Mouse (Mus musculus) E14TG2a.4 (cell line): ENCODE measurements around the gene Fam124a.

Experiments
- H3K27me3 ChIP-seq: 2 replicates; pipeline ENCODE4 v1.6.1; 2014; ENCODE audit warnings: low read length, control low read depth; ENCODE audit not compliant: insufficient read depth
- H3K36me3 ChIP-seq: 2 replicates; pipeline ENCODE4 v1.6.1; 2014; ENCODE audit warnings: low read length, control low read depth; ENCODE audit not compliant: insufficient read depth
- H3K4me1 ChIP-seq: replicated peaks from 2 replicates; pipeline ENCODE4 v1.6.1; 2014; ENCODE audit warnings: low read depth, low read length, control low read depth
- H3K4me3 ChIP-seq: replicated peaks from 2 replicates; pipeline ENCODE4 v1.5.1; 2014; ENCODE audit warnings: mild to moderate bottlenecking, low read length
- H3K9me3 ChIP-seq: 2 replicates; pipeline ENCODE4 v1.6.1; 2014; ENCODE audit warnings: low read length, control low read depth
- CTCF ChIP-seq: conservative IDR thresholded peaks from 2 replicates; pipeline ENCODE4 v1.5.1; 2014; ENCODE audit warnings: low read length
- NANOG ChIP-seq: IDR thresholded peaks from 2 replicates; pipeline ENCODE4 v1.6.1; 2014; ENCODE audit warnings: borderline replicate concordance, low read length, mixed read lengths
- POU5F1 ChIP-seq: IDR thresholded peaks from 2 replicates; pipeline ENCODE4 v1.6.1; 2014; ENCODE audit warnings: low read length, borderline replicate concordance

Fam124a gene

DNA sequence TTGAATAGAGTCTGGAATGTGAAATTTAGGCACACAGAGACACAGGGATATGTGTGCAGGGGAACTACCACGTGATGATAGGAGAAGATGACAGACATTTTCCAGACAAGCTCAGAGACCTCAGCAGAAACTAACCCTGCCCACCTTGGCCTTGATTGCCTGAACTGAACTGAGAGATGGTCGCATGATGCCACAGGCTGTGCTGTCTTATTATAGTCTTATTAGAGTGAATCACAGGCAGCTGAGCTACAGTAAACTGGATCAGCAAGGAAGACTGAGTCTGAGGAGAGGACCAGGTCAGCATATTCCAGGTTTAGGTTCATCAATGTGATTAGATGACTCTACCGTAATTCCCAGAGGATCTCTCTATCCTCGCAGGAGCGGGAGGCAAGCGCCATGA, 9.2 kb upstream of the Fam124a start:
- TF ChIP-seq NANOG (no peak), CTCF (no peak), POU5F1 (no peak)
- H3K4me1 ChIP-seq, result no peaks in the 10 kb centered on the region
- H3K36me3 ChIP-seq, result no peaks in the 10 kb centered on the region
- H3K27me3 ChIP-seq, result peaks cover 4% of the 10 kb centered on the region; the same call in 1 of the 2 replicates
- H3K9me3 ChIP-seq, result peaks cover 23% of the 10 kb centered on the region
- H3K4me3 ChIP-seq, result no peak overlapping the region

DNA sequence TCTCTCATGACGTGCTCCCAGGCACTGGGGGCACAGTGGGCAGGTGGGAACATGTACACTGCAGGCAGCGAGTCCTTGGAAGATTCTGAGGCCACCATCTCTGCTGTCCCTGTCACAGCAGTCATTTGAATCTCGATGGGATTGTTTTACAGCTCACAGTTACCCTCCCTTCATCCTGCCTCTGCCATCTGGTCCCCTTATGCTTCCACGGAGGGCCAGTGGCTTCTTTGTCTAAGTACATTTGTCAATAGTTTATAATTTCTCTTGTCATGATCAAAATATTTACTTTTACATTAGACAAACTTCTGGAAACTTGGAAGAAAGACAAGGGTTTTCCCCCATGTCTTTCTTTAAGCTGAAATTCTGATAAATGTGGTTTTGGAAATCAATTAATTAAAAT, 8.8 kb upstream of the Fam124a start:
- peaks cover 5% of the 10 kb centered on the region for H3K27me3 ChIP-seq
- H3K9me3 ChIP-seq, result peaks cover 23% of the 10 kb centered on the region
- no peaks in the 10 kb centered on the region for H3K4me1 ChIP-seq
- no peak for TF ChIP-seq CTCF
- no peak for TF ChIP-seq NANOG
- no peak for TF ChIP-seq POU5F1
- H3K36me3 ChIP-seq, result no peaks in the 10 kb centered on the region
- H3K4me3 ChIP-seq, result no peak overlapping the region

- TF ChIP-seq POU5F1 (no peak), CTCF (no peak), NANOG (no peak)
- Histone ChIP-seq H3K4me3 (no peak overlapping the region), H3K36me3 (no peaks in the 10 kb centered on the region), H3K4me1 (peaks cover 3% of the 10 kb centered on the region), H3K27me3 (peaks cover 30% of the 10 kb centered on the region), H3K9me3 (peaks cover 14% of the 10 kb centered on the region)
Measured at GRCm38 (mm10) chr14:62550121-62550520, 5.4 kb upstream of the Fam124a start.

DNA sequence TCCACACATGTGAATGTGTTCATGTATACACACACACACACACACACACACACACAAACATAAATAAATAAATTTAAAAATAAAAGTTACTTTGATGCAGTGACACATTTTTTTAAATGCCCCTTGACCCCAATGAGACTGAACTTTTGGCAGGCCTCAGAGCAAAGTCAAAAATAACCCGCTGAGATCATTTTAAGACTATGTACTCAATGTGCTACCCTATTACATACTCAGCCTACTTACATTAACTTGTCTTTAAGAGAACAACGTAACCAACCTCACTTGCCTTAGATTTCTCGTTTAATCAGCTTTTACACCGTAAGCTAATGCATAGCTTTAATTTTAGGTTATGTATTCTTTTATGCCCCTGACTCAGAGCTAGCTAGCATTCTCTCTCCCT, 2.8 kb upstream of the Fam124a start:
- no peak for TF ChIP-seq POU5F1
- no peak for TF ChIP-seq CTCF
- no peak for TF ChIP-seq NANOG
- peaks cover 15% of the 10 kb centered on the region for H3K4me1 ChIP-seq
- no peak overlapping the region for H3K4me3 ChIP-seq

DNA sequence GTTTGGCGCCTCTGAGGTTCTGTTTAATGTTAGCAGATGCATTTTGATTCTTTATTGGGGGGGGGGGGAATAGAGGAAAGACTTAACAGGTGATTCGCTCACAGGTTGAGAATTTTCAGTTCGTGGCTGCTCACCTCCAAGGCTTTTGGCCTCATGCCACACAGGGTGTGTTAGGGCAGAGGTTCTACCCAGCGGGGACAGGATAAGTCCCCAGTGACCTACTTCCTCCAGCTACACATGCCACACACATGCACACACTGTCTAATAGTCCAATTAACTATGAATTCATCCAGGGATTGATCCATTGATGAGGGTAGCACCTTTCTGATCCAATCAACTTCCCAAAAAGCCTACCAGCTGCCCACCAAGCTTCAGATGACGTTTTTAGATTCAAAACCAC, 1.8 kb upstream of the Fam124a start:
- H3K4me1 ChIP-seq, result peaks cover 15% of the 10 kb centered on the region
- H3K9me3 ChIP-seq, result peaks cover under 1% of the 10 kb centered on the region; the same call in 1 of the 2 replicates
- no peaks in the 10 kb centered on the region for H3K36me3 ChIP-seq
- TF ChIP-seq POU5F1 (no peak), NANOG (no peak), CTCF (no peak)
- no peak overlapping the region for H3K4me3 ChIP-seq
- H3K27me3 ChIP-seq, result peaks cover 66% of the 10 kb centered on the region

More for the DNA sequence above, 2.8 kb upstream of the Fam124a start:
- Histone ChIP-seq H3K27me3 (peaks cover 56% of the 10 kb centered on the region), H3K9me3 (peaks cover 10% of the 10 kb centered on the region), H3K36me3 (no peaks in the 10 kb centered on the region)

DNA sequence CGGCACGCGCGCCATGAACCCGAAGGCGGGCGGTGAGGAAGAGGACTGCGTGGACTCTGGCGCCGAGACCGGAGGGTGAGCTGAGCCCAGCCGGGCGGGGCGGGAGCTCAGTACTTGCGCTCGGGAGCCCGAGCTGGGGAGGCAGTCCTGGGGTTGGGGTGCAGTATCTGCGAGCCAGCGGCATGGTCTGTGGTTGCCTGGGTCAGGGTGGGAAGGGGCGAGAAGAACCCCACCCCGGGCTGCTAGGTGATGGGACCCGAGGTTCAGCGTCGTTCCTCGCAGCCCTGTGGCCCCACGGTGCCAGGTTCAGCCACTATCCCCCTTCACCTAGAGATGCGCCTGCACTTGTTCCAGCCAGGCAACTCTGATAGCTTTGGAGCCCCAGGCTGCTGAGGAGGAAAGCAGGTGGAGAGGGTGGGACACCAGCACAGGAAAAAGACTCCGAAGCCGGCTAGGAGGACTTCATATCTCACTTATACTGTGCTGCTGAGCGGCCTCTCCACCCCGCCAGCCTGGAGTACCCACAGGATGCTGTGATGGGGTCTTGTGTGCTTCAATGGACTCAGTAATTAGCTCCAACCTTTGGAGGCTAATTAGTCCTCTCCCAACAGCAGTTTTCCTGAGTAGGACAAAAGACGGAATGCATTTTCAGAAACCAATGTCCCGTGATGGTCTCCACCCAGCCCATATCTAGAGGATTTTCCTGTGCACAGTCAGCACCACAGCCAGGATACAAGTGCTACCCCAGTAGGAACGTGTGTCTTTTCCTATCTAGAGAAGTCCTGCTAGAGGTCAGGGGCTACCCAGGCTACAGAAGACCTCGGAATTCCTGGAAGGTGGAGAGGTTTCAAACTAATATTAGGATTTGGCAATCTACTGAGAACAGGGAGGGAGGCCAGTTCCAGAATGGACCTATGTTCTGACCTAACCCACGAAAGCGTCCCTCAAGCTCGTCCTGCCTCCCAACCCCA, 588 bp downstream of the Fam124a start:
- Histone ChIP-seq H3K4me1 (peaks cover 15% of the 10 kb centered on the region), H3K36me3 (no peaks in the 10 kb centered on the region), H3K9me3 (no peaks in the 10 kb centered on the region), H3K4me3 (peak overlapping the region; percentile 83), H3K27me3 (peaks cover 74% of the 10 kb centered on the region)
- no peak for TF ChIP-seq POU5F1
- no peak for TF ChIP-seq CTCF
- no peak for TF ChIP-seq NANOG

GRCm38 (mm10) chr14:62557111-62557510, 1.6 kb downstream of the Fam124a start:
- Histone ChIP-seq H3K4me1 (peaks cover 15% of the 10 kb centered on the region), H3K9me3 (no peaks in the 10 kb centered on the region), H3K4me3 (no peak overlapping the region), H3K36me3 (no peaks in the 10 kb centered on the region), H3K27me3 (peaks cover 70% of the 10 kb centered on the region)
- TF ChIP-seq POU5F1, result no peak

- H3K9me3 ChIP-seq, result no peaks in the 10 kb centered on the region
- H3K27me3 ChIP-seq, result peaks cover 30% of the 10 kb centered on the region
- no peak overlapping the region for H3K4me3 ChIP-seq
- H3K4me1 ChIP-seq, result no peaks in the 10 kb centered on the region; the same call in 1 of the 2 replicates
- TF ChIP-seq CTCF (no peak), NANOG (no peak), POU5F1 (no peak)
- H3K36me3 ChIP-seq, result no peaks in the 10 kb centered on the region
Measured at GRCm38 (mm10) chr14:62561875-62562748, 6.6 kb downstream of the Fam124a start.
